Mouse (Mus musculus): ENCODE measurements at regions not wholly inside any gene's neighbourhood (a gene's known extent, or its start where the extent isn't known, plus 50 kb on each side); places are given as distances from the start of the nearest gene placed in this dataset.

- DNase-seq: no peak
These were observed 626.9 kb downstream of the Zfp706 start for GRCm38 (mm10) chr15:36380461-36381227.

- DNase-seq: no peak
These were observed 628.9 kb downstream of the Zfp706 start for GRCm38 (mm10) chr15:36378640-36379039.

- no peak for DNase-seq
These were observed 631.0 kb downstream of the Zfp706 start for GRCm38 (mm10) chr15:36376551-36376950.

GRCm38 (mm10) chr15:36375549-36375885 lies 632.1 kb downstream of the Zfp706 start:
- no peak for DNase-seq

- DNase-seq: peak; percentile 15
These were observed 632.6 kb downstream of the Zfp706 start for GRCm38 (mm10) chr15:36374732-36375548.

GRCm38 (mm10) chr15:36373900-36374611 lies 633.5 kb downstream of the Zfp706 start:
- DNase-seq: no peak

- no peak for DNase-seq
These were observed 634.1 kb downstream of the Zfp706 start for GRCm38 (mm10) chr15:36373481-36373880.

GRCm38 (mm10) chr15:36371382-36371781 lies 636.2 kb downstream of the Zfp706 start:
- no peak for DNase-seq

GRCm38 (mm10) chr15:36370906-36371305 lies 636.7 kb downstream of the Zfp706 start:
- DNase-seq: no peak

GRCm38 (mm10) chr15:36367296-36367695 lies 640.3 kb downstream of the Zfp706 start:
- no peak for DNase-seq

GRCm38 (mm10) chr15:36364757-36365156 lies 642.8 kb downstream of the Zfp706 start:
- DNase-seq: no peak

GRCm38 (mm10) chr15:36364062-36364461 lies 643.5 kb downstream of the Zfp706 start:
- no peak for DNase-seq

- no peak for DNase-seq
These were observed 644.5 kb downstream of the Zfp706 start for GRCm38 (mm10) chr15:36362911-36363565.

- DNase-seq: no peak
These were observed 645.9 kb downstream of the Zfp706 start for GRCm38 (mm10) chr15:36361522-36362148.

- no peak for DNase-seq
These were observed 646.7 kb downstream of the Zfp706 start for GRCm38 (mm10) chr15:36360694-36361521.

- DNase-seq: no peak
These were observed 651.7 kb downstream of the Zfp706 start for GRCm38 (mm10) chr15:36355851-36356250.

GRCm38 (mm10) chr15:36354545-36354944 lies 653.0 kb downstream of the Zfp706 start:
- no peak for DNase-seq

- DNase-seq: no peak
These were observed 653.8 kb downstream of the Zfp706 start for GRCm38 (mm10) chr15:36353793-36354192.

- DNase-seq: no peak
These were observed 654.6 kb downstream of the Zfp706 start for GRCm38 (mm10) chr15:36352929-36353328.

- no peak for DNase-seq
These were observed 655.9 kb downstream of the Zfp706 start for GRCm38 (mm10) chr15:36351693-36352092.

- no peak for DNase-seq
These were observed 659.2 kb downstream of the Zfp706 start for GRCm38 (mm10) chr15:36348348-36348747.

Data from gastrocnemius, postnatal 25 days (tissue).